Mouse (Mus musculus) thymus, postnatal 36 days (tissue): Measurements from ENCODE around the gene Cep70.

Experiments used
- DNase-seq, 2 experiments: peaks; one replicate each; pipeline ENCODE4 v3.0.0; 2022; ENCODE audit warnings: mixed read lengths in 2 of 2

Cep70 gene

DNA sequence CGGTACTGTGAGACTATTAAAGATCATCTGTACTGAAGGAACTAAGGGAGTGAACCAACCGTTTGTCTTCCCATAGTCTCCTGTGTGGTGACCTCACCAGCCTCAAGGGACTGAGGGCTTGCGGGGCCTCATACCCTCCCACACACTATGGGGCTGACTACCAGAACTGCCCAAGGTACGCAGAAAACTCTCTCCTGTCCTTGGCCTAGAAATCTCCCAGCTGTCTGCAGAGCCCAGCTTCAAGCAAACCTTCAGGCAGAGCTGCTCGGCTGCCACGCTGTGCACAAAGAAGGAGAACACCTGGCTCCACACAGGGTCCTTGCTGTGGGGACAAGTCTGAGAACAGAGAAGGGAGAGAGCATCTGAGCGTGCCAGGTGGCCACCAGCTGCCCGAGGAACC is 76.8 kb downstream of the Cep70 start:
- no peak for DNase-seq

- no peak for DNase-seq
Measured at GRCm38 (mm10) chr9:99325208-99325929, 82.2 kb downstream of the Cep70 start.

GRCm38 (mm10) chr9:99325961-99326360 is 82.8 kb downstream of the Cep70 start:
- DNase-seq, result no peak

GRCm38 (mm10) chr9:99326881-99327280 is 83.7 kb downstream of the Cep70 start:
- no peak for DNase-seq

GRCm38 (mm10) chr9:99336538-99336937 is 93.4 kb downstream of the Cep70 start:
- DNase-seq, result no peak

GRCm38 (mm10) chr9:99338293-99338692 is 95.1 kb downstream of the Cep70 start:
- no peak for DNase-seq

DNA sequence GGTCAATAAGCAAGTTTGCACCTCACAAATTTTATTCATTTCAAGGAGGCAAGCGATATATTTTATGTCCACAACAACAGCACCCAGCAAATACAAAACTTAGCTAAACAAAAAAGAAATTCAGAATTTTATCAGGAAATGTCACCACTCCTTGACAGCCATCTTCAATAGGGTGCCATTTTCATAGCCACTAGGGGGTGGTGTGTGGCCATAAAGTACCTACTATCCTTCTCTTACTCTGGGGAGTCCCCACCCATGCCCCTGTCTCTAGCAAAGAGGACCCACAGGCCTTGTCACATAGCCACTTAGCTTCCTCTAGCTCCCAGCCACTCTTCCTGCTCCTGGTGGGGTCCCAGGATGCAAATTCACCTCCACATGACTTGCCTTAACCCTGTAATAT is 96.0 kb downstream of the Cep70 start:
- DNase-seq, result no peak

GRCm38 (mm10) chr9:99340126-99340525 is 97.0 kb downstream of the Cep70 start:
- DNase-seq, result no peak

DNA sequence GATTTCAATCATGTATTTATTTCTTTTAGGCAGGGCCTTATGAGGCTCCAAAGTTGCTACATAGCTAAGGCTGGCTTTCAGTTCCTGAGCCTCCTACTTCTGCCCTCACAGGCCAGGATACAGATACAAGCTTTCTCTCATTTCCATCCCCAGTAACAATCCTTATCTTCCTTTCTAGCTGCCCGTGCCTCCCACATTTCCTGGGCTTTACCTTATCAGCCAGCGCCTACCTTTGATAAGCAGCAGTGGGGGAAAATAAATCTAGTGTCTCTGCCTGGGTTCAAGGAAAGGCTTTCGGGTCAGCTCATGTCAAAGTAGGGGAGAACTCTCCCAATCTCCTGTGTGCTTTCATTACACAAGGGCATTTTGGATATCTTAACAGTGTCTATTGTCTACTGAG is 98.4 kb downstream of the Cep70 start:
- DNase-seq, result no peak

DNA sequence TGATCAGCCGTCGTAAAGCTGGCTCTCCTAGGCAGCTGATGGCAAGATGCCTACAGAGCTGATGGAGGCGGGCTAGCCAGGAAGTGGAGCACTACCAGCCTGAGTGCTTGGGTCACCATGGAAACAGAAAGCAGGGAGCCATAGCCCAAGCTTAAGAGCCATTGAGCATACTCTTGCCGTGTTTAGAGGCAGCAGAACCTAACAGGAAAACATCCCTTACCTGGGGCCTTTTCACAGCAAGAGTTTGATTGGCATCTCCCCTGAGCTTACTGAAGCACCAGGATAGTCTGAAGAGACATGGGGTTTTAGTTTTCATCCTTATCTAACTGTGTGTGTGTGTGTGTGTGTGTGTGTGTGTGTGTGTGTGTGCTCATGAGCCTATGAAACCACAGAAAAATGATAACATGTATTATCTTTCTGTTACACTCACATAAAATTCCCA is 102.2 kb downstream of the Cep70 start:
- no peak for DNase-seq
